ENCODE assay signal across 26 mouse cellular contexts in the genomic region with DNA sequence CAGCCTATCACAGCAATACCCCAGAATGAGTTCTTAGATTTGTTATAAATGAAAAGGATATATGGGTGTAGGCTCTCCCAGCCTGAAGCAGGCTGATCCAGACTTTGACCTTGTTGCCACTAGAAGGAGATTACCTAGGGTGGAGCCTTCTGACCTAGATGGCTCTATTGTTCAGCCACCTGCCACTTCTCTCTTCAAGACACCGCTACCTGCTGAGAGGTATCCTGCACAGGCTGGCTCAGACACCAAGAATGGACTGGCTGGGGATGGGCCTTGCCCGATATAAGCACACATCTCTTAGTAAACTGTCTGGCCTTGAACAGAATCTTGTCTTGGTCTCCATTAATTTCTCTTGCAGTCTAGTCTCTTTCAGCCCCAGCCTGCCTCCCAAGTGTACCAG.
"Had no signal": no experiment of that assay in that cellular context is flagged by ENCODE, and none has a peak within 500 bp of the region (broad histone marks: within the 10 kb centered on the region; RNA-seq: fewer than 3 reads in every experiment).

No protein-coding gene starts in this region.

- H3K9ac ChIP-seq: heart, embryonic 12.5 days; hindbrain, embryonic 12.5 days; hindbrain, embryonic 14.5 days; limb, embryonic 13.5 days; limb, embryonic 15.5 days; liver, embryonic 12.5 days; liver, embryonic 14.5 days had no signal

- H3K36me3 ChIP-seq: heart, embryonic 10.5 days; heart, embryonic 12.5 days; hindbrain, embryonic 10.5 days; hindbrain, embryonic 12.5 days; limb, embryonic 13.5 days; limb, embryonic 15.5 days; liver, embryonic 12.5 days had no signal

- H3K27me3 ChIP-seq: heart, embryonic 12.5 days; hindbrain, embryonic 12.5 days; limb, embryonic 13.5 days; limb, embryonic 15.5 days; liver, embryonic 12.5 days had no signal

- H3K9me3 ChIP-seq: heart, embryonic 10.5 days; heart, embryonic 12.5 days; hindbrain, embryonic 10.5 days; hindbrain, embryonic 12.5 days; limb, embryonic 13.5 days; limb, embryonic 15.5 days; liver, embryonic 12.5 days had no signal

- H3K4me1 ChIP-seq: heart, embryonic 10.5 days; heart, embryonic 12.5 days; hindbrain, embryonic 10.5 days; hindbrain, embryonic 12.5 days; limb, embryonic 13.5 days; limb, embryonic 15.5 days; liver, embryonic 12.5 days had no signal

- H3K4me2 ChIP-seq: heart, embryonic 12.5 days; hindbrain, embryonic 12.5 days; hindbrain, embryonic 14.5 days; limb, embryonic 13.5 days; limb, embryonic 15.5 days; liver, embryonic 12.5 days had no signal

- H3K4me3 ChIP-seq: heart, embryonic 10.5 days; heart, embryonic 12.5 days; hindbrain, embryonic 10.5 days; hindbrain, embryonic 12.5 days; layer of hippocampus, adult 2 months; limb, embryonic 13.5 days; limb, embryonic 15.5 days; liver, embryonic 12.5 days had no signal

- ATAC-seq: hindbrain, embryonic 16.5 days; inflammation-experienced regulatory T-cells, adult 6 months; intestine, postnatal 0 days; liver, embryonic 12.5 days had no signal

- DNase-seq: gastrocnemius, postnatal 14 days; gastrocnemius, postnatal 36 days; heart, adult 18-20 months; heart, postnatal 10 days; heart, postnatal 4 days; kidney, adult 18-20 months; kidney, adult 8-10 months; kidney, postnatal 10 days; kidney, postnatal 25 days; kidney, postnatal 4 days; layer of hippocampus, postnatal 36 days; left cerebral cortex, postnatal 4 days; lung, adult 18-20 months had no signal

- H3K27ac ChIP-seq: heart, embryonic 10.5 days; hindbrain, embryonic 10.5 days; hindbrain, embryonic 12.5 days; hindbrain, embryonic 14.5 days; layer of hippocampus, adult 2 months; limb, embryonic 13.5 days; limb, embryonic 15.5 days; liver, embryonic 12.5 days; liver, embryonic 14.5 days had no signal
